Mouse (Mus musculus) ES-Bruce4 (cell line): ENCODE measurements at regions not wholly inside any gene's neighbourhood (a gene's known extent, or its start where the extent isn't known, plus 50 kb on each side); places are given as distances from the start of the nearest gene placed in this dataset.
A peak's percentile ranks its signal among the peaks of the same experiment; 100 is the strongest.

Experiments
- H3K27ac ChIP-seq: 2 replicates; pipeline ENCODE4 v1.5.1; 2012; ENCODE audit warnings: low read length, inconsistent platforms; ENCODE audit not compliant: insufficient read depth
- H3K27me3 ChIP-seq: 2 replicates; pipeline ENCODE4 v1.6.1; 2012; ENCODE audit warnings: mild to moderate bottlenecking, low read length, inconsistent platforms; ENCODE audit not compliant: control insufficient read depth, poor library complexity, insufficient read depth, severe bottlenecking
- H3K36me3 ChIP-seq: 2 replicates; pipeline ENCODE4 v1.6.1; 2012; ENCODE audit warnings: inconsistent platforms, mild to moderate bottlenecking, low read length, moderate library complexity; ENCODE audit not compliant: control insufficient read depth, poor library complexity, insufficient read depth, severe bottlenecking
- H3K4me1 ChIP-seq: one replicate; pipeline ENCODE4 v1.8.1; 2011; ENCODE audit warnings: low read length; ENCODE audit not compliant: control insufficient read depth, insufficient read depth
- H3K4me3 ChIP-seq: 2 replicates; pipeline ENCODE4 v1.5.1; 2011; ENCODE audit warnings: low read depth, mild to moderate bottlenecking, low read length
- H3K9ac ChIP-seq: 2 replicates; pipeline ENCODE4 v1.6.1; 2012; ENCODE audit warnings: low read depth, mild to moderate bottlenecking, inconsistent platforms; ENCODE audit not compliant: poor library complexity, severe bottlenecking
- H3K9me3 ChIP-seq: replicated peaks from 2 replicates; pipeline ENCODE4 v1.6.1; 2012; ENCODE audit warnings: mild to moderate bottlenecking, low read length, inconsistent platforms; ENCODE audit not compliant: control insufficient read depth, poor library complexity, insufficient read depth, severe bottlenecking
- CTCF ChIP-seq: IDR thresholded peaks from one replicate; pipeline ENCODE4 v1.8.1; 2011; ENCODE audit warnings: low read depth, low read length
- EP300 ChIP-seq: IDR thresholded peaks from 2 replicates; pipeline ENCODE4 v1.6.1; 2011; ENCODE audit warnings: low read depth, low read length; ENCODE audit not compliant: insufficient read depth
- POLR2A ChIP-seq: IDR thresholded peaks from one replicate; pipeline ENCODE4 v1.8.1; 2011; ENCODE audit warnings: low read length; ENCODE audit not compliant: insufficient read depth

DNA sequence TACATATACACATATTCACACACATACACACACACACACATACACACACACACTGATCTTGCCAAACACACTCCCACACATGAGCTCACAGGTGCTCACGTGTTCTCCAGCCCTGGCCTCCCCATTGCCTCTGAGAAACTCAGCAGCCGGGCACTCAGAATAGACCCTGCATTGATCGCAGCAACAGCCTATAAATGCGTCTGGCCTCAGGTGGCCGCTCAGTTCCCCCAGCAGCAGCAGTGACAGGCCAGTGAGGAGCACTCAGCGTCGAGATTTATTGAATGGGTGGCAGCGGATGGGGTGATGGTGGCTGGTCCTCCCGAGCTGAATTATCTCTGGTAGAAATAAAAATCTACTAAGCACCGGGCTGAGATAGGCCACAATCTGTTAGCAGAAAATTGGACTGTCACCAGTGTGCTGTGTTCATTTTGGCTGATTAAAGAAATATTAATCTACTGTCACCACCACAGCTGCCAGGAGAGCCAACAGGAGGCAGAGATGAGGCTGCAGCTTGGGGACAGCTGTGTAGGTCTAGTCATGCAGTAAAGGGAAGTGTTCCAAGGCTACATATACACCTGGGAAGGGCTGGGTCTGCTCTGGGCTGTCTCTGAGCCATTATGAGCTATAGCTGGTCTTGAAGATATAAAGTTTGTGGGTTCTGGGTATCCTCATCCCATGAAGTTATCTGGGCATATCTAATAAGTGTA is 80.4 kb upstream of the Ttc34 start:
- Histone ChIP-seq H3K4me3 (no peak overlapping the region), H3K27me3 (no peaks in the 10 kb centered on the region), H3K27ac (no peak overlapping the region), H3K9ac (no peak overlapping the region), H3K36me3 (no peaks in the 10 kb centered on the region), H3K9me3 (no peaks in the 10 kb centered on the region), H3K4me1 (no peaks in the 10 kb centered on the region)
- TF ChIP-seq EP300, result no peak
- TF ChIP-seq POLR2A, result no peak
- TF ChIP-seq CTCF, result no peak

DNA sequence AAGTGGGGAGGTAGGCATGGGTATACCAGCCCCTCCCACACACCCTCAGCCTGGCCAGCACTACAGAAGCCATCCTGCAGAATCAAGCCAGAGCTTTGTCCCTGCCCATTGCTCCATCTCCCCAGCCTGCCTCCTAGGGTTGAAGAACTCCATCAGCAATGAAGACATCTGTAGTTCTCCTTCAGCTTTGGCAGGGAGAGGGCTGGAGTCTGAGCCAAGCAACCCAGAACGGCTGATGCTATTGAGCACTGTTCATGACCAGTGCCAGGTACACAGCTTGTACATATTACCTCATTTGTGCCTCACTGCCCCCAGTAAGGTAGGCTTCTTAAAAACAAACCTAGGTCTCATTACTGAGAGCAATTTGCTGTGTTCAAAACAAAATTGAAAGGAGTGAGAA is 77.4 kb upstream of the Ttc34 start:
- Histone ChIP-seq H3K27ac (no peak overlapping the region), H3K27me3 (no peaks in the 10 kb centered on the region), H3K36me3 (no peaks in the 10 kb centered on the region), H3K9ac (no peak overlapping the region), H3K4me1 (no peaks in the 10 kb centered on the region), H3K4me3 (no peak overlapping the region), H3K9me3 (no peaks in the 10 kb centered on the region)
- TF ChIP-seq EP300, result no peak
- no peak for TF ChIP-seq POLR2A
- TF ChIP-seq CTCF, result no peak

GRCm38 (mm10) chr4:154764238-154764637 is 73.0 kb upstream of the Ttc34 start:
- TF ChIP-seq POLR2A, result no peak
- TF ChIP-seq CTCF, result no peak
- no peak for TF ChIP-seq EP300
- no peak overlapping the region for H3K27ac ChIP-seq
- no peaks in the 10 kb centered on the region for H3K27me3 ChIP-seq
- no peaks in the 10 kb centered on the region for H3K36me3 ChIP-seq
- no peak overlapping the region for H3K4me3 ChIP-seq
- H3K4me1 ChIP-seq, result no peaks in the 10 kb centered on the region
- H3K9me3 ChIP-seq, result no peaks in the 10 kb centered on the region
- H3K9ac ChIP-seq, result no peak overlapping the region

DNA sequence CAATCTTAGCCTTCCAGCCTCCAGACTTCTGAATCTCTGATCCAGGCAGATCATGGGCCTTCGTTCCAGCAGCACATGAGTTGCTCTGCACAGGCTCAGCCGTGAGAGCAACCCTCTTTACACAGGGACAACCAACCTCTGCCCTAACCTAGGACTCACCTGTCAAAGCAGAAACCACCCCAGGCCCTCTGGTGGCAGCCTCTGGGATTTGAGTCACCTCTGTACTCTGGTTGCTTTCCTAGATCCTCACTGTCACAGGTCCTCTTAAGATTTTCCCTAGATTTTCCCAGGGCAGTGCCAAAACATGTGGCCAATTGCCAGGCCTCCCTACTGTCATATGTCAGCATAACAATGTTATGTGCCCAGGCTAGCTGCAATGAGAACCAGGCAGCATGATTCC is 71.1 kb upstream of the Ttc34 start:
- Histone ChIP-seq H3K9ac (no peak overlapping the region), H3K4me3 (no peak overlapping the region), H3K27ac (no peak overlapping the region), H3K9me3 (no peaks in the 10 kb centered on the region), H3K4me1 (no peaks in the 10 kb centered on the region), H3K36me3 (no peaks in the 10 kb centered on the region), H3K27me3 (no peaks in the 10 kb centered on the region)
- TF ChIP-seq EP300, result no peak
- peak; percentile 32 for TF ChIP-seq CTCF

- no peak overlapping the region for H3K27ac ChIP-seq
- no peaks in the 10 kb centered on the region for H3K27me3 ChIP-seq
- no peaks in the 10 kb centered on the region for H3K9me3 ChIP-seq
- no peaks in the 10 kb centered on the region for H3K4me1 ChIP-seq
- TF ChIP-seq EP300, result no peak
- no peak for TF ChIP-seq CTCF
- TF ChIP-seq POLR2A, result no peak
- H3K4me3 ChIP-seq, result no peak overlapping the region
- no peak overlapping the region for H3K9ac ChIP-seq
- no peaks in the 10 kb centered on the region for H3K36me3 ChIP-seq
Measured at GRCm38 (mm10) chr4:154771330-154772076, 65.8 kb upstream of the Ttc34 start.

DNA sequence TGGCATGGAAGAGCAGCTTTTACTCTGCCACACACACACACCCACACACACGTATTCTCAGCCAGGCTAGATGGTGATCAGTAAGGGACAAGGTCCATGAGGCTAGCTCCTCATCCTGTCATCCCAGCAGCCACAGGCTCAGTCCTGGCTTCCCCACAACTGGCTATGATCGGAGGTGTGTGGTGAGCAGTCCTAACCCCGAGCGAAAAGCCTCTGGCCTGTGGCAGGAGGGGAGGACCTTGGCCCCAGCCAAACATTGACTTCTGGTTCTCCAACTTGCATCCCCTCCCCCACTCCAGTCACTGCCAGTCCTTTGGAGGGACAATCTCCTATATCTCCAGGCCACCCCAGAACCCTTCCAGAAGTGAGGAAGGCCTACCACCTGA is 65.2 kb upstream of the Ttc34 start:
- H3K4me1 ChIP-seq, result no peaks in the 10 kb centered on the region
- H3K4me3 ChIP-seq, result no peak overlapping the region
- H3K9ac ChIP-seq, result no peak overlapping the region
- no peaks in the 10 kb centered on the region for H3K9me3 ChIP-seq
- H3K27ac ChIP-seq, result no peak overlapping the region
- no peak for TF ChIP-seq CTCF
- H3K27me3 ChIP-seq, result no peaks in the 10 kb centered on the region
- H3K36me3 ChIP-seq, result no peaks in the 10 kb centered on the region
